Comparison of ENCODE assay signal across 9 mouse cellular contexts in the genomic region with DNA sequence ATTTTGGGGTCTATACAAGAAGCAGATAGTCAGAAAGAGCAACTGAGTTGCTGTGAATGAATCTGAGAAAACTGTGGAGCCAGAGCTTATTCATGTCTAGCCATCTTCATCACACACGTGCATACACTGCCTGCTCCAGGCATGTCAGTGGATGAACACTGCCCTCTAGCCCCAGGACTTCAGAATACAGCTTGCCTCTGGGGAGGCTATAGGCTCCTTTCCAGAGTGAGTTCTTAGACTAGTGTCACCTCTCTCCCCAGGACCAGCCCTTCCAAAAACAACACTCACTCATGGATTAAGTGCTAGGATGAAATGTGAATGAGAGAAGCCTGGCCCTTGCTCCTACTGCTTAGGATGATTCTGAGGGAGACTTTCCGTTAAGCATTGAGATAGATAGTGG.
A peak's percentile ranks its signal among the peaks of the same experiment; 100 is the strongest.
DNase-seq lines count a peak whose midpoint lies in the region; ATAC-seq and TF ChIP-seq lines count a peak whose summit lies in the region.
"Had no signal": no experiment of that assay in that cellular context is flagged by ENCODE, and none has a peak within 500 bp of the region (broad histone marks: within the 10 kb centered on the region; RNA-seq: fewer than 3 reads in every experiment).

No protein-coding gene starts in this region.

- no peak overlapping the region for H3K4me2 ChIP-seq in forebrain, embryonic 13.5 days
- no peak overlapping the region for H3K4me2 ChIP-seq in liver, embryonic 15.5 days

- peak; percentile 74 for DNase-seq in c-Kit-positive CD71-positive TER-119-positive erythroid progenitor cells, embryonic 14.5 days (ENCODE audit: low spot score)
- peak; percentile 89 to 91 for DNase-seq in heart, postnatal 10 days
- DNase-seq in kidney, postnatal 4 days = peak; percentile 84
- peak; percentile 50 for DNase-seq in ovary, adult 18-20 months (ENCODE audit: low spot score)
- peak; percentile 50 for DNase-seq in thymus, postnatal 14 days

- no peak overlapping the region for H3K4me3 ChIP-seq in ES-Bruce4 (ENCODE audit: low read depth, low read length)
- H3K4me3 ChIP-seq in forebrain, embryonic 13.5 days = no peak overlapping the region
- no peak overlapping the region for H3K4me3 ChIP-seq in liver, embryonic 15.5 days (replicated peaks)
- H3K4me3 ChIP-seq: erythroblast, embryonic 14.5 days had no signal

- 31% methylated on average over 2 of the region's 2 CpGs for WGBS in forebrain, embryonic 13.5 days
- 33% methylated on average over 2 of the region's 2 CpGs for WGBS in liver, embryonic 15.5 days (ENCODE audit: insufficient replicate concordance)

- no peak for TF ChIP-seq POLR2A in ES-Bruce4 (IDR thresholded peaks at IDR 0.05; ENCODE audit: insufficient read depth, low read length)

- intact Hi-C loops in heart, postnatal 10 days (cut with DNase I) = loop anchor here (2.0 to 10.0 kb wide), 2 partner anchors 60 to 1432 kb away; no protein-coding TSS in a partner anchor

- peak; percentile 90 for TF ChIP-seq CTCF in ES-Bruce4 (IDR thresholded peaks at IDR 0.05; ENCODE audit: low read depth, low read length)

- no peak for TF ChIP-seq EP300 in ES-Bruce4 (IDR thresholded peaks at IDR 0.05; ENCODE audit: insufficient read depth, low read depth, low read length)

- H3K4me1 ChIP-seq in ES-Bruce4 (ENCODE audit: control insufficient read depth, insufficient read depth, low read length) = no peaks in the 10 kb centered on the region
- peaks cover 8% of the 10 kb centered on the region; the same call in 1 of the 2 replicates for H3K4me1 ChIP-seq in forebrain, embryonic 13.5 days
- H3K4me1 ChIP-seq in liver, embryonic 15.5 days (replicated peaks) = peaks cover 31% of the 10 kb centered on the region

- ATAC-seq in forebrain, embryonic 13.5 days = peak; percentile 88
- peak; percentile 60 for ATAC-seq in liver, embryonic 15.5 days (ENCODE audit: insufficient read depth)

- H3K9ac ChIP-seq in ES-Bruce4 (ENCODE audit: low read depth, poor library complexity, severe bottlenecking) = no peak overlapping the region
- no peak overlapping the region for H3K9ac ChIP-seq in forebrain, embryonic 13.5 days
- H3K9ac ChIP-seq in liver, embryonic 15.5 days = no peak overlapping the region

- no peaks in the 10 kb centered on the region for H3K36me3 ChIP-seq in ES-Bruce4 (ENCODE audit: control insufficient read depth, insufficient read depth, low read length, poor library complexity, severe bottlenecking)
- peaks cover 38% of the 10 kb centered on the region for H3K36me3 ChIP-seq in forebrain, embryonic 13.5 days (ENCODE audit: poor library complexity, severe bottlenecking)
- no peaks in the 10 kb centered on the region; the same call in 1 of the 2 replicates for H3K36me3 ChIP-seq in liver, embryonic 15.5 days (replicated peaks)

- no peaks in the 10 kb centered on the region for H3K27me3 ChIP-seq in ES-Bruce4 (ENCODE audit: control insufficient read depth, insufficient read depth, low read length, poor library complexity, severe bottlenecking)
- no peaks in the 10 kb centered on the region for H3K27me3 ChIP-seq in forebrain, embryonic 13.5 days
- H3K27me3 ChIP-seq in liver, embryonic 15.5 days = no peaks in the 10 kb centered on the region

- H3K27ac ChIP-seq in ES-Bruce4 (ENCODE audit: insufficient read depth, low read length) = no peak overlapping the region
- no peak overlapping the region for H3K27ac ChIP-seq in forebrain, embryonic 13.5 days
- H3K27ac ChIP-seq in liver, embryonic 15.5 days (replicated peaks) = no peak overlapping the region

- H3K9me3 ChIP-seq in ES-Bruce4 (replicated peaks; ENCODE audit: control insufficient read depth, insufficient read depth, low read length, poor library complexity, severe bottlenecking) = no peaks in the 10 kb centered on the region
- H3K9me3 ChIP-seq in forebrain, embryonic 13.5 days (replicated peaks) = no peaks in the 10 kb centered on the region
- H3K9me3 ChIP-seq in liver, embryonic 15.5 days (replicated peaks) = no peaks in the 10 kb centered on the region
